Mouse (Mus musculus) liver, adult 2 months (tissue): ENCODE results near the gene Blvrb.

Experiments
- CTCF ChIP-seq: fragments of 200-500 bp; IDR thresholded peaks from 2 replicates; pipeline ENCODE4 v1.5.1; 2011; ENCODE audit warnings: low read depth, low read length, control low read depth
- POLR2A ChIP-seq: fragments of 200-500 bp; IDR thresholded peaks from 2 replicates; pipeline ENCODE4 v1.6.1; 2011; ENCODE audit warnings: low read length, control low read depth; ENCODE audit not compliant: insufficient read depth; ENCODE audit errors: extremely low read depth

DNA sequence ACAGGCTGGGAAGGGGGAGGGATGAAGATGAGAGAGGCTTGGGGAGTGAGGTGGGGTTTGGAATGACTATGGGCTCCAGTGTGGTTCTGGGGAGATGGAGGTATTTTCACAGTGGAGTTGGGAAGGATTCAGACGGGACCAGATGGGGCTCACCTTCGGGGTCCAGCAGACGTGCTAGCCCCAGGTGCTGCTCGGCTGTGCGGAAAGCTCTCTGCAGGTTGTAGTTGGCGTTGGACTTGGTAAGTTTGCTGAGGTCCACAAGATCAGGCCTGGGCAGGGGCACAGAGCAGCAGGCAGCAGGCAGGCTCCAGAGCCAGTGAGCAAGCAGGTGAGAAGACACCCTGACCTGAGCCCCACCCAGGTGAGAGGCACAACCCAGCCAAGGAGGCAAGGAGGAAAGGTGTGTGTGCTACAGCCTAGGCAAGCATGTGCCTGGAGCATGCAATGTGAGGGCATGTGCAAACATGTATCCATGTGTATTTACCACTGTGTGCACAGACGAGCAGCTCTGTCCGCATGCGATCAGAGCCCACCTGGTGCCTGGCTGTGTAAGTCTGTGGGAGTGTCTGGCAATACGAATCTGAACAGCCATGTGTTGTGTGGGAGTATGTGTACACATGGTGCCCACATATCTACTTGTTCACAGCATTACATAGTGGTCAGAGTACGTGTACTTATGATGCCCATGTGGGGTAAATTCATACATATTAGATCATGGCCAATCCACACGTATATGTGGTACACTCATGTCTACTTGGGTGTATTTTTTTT lies 24.0 kb upstream of the Blvrb start:
- no peak for TF ChIP-seq POLR2A
- no peak for TF ChIP-seq CTCF
